ENCODE assay signal across 17 mouse cellular contexts in genomic region chr4:139822214-139823137, GRCm38 (mm10). TPM values are rescaled to one million over a fixed set of nuclear protein-coding genes. Genes with fewer than 3 reads are reported as not detected.
A peak's percentile ranks its signal among the peaks of the same experiment; 100 is the strongest.
DNase-seq lines count a peak whose midpoint lies in the region; ATAC-seq lines count a peak whose summit lies in the region.
"Had no signal": no experiment of that assay in that cellular context is flagged by ENCODE, and none has a peak within 500 bp of the region (broad histone marks: within the 10 kb centered on the region; RNA-seq: fewer than 3 reads in every experiment).

No protein-coding gene starts in this region.

- H3K27ac ChIP-seq in hindbrain, embryonic 14.5 days: peak overlapping the region; percentile 33; the same call in 1 of the 2 replicates
- H3K27ac ChIP-seq in midbrain, embryonic 14.5 days (replicated peaks; ENCODE audit: low read depth, low read length): peak overlapping the region; percentile 89
- H3K27ac ChIP-seq: layer of hippocampus, adult 2 months had no signal

- H3K4me2 ChIP-seq in hindbrain, embryonic 14.5 days (replicated peaks): peak overlapping the region; percentile 51
- H3K4me2 ChIP-seq in midbrain, embryonic 14.5 days (ENCODE audit: low read length): peak overlapping the region; percentile 59

- peak; percentile 17 for DNase-seq in embryo, embryonic 10 days (ENCODE audit: low spot score)
- no peak for DNase-seq in embryo, embryonic 11 days
- peak; percentile 58 for DNase-seq in embryo, embryonic 10.5 days (ENCODE audit: low spot score)
- no peak for DNase-seq in hindbrain, embryonic 14.5 days (ENCODE audit: low spot score)
- peak; percentile 47 for DNase-seq in midbrain, embryonic 14.5 days
- DNase-seq in left cerebral cortex, postnatal 36 days (ENCODE audit: low spot score in 2 of 2): no peak
- DNase-seq in testis, postnatal 14 days (ENCODE audit: low spot score): no peak
- no peak for DNase-seq in adrenal gland, postnatal 25 days
- DNase-seq: cerebellum, adult 9-10 months; gastrocnemius, postnatal 36 days; liver; thymus, postnatal 25 days had no signal

- ATAC-seq in hindbrain, embryonic 14.5 days (ENCODE audit: low FRiP score): no peak
- ATAC-seq in midbrain, embryonic 14.5 days (ENCODE audit: low FRiP score, low TSS enrichment): no peak
- ATAC-seq: intestine, embryonic 16.5 days; lung, postnatal 0 days had no signal

- peaks cover 9% of the 10 kb centered on the region; the same call in 1 of the 2 replicates for H3K4me1 ChIP-seq in hindbrain, embryonic 14.5 days (replicated peaks; ENCODE audit: control insufficient read depth, insufficient read depth, low read length)
- peaks cover 42% of the 10 kb centered on the region for H3K4me1 ChIP-seq in midbrain, embryonic 14.5 days (ENCODE audit: control insufficient read depth, insufficient read depth, low read length)

- H3K9ac ChIP-seq in hindbrain, embryonic 14.5 days: no peak overlapping the region; the same call in 1 of the 2 replicates
- peak overlapping the region; percentile 58 for H3K9ac ChIP-seq in midbrain, embryonic 14.5 days (replicated peaks; ENCODE audit: low read length)

- H3K4me3 ChIP-seq in hindbrain, embryonic 14.5 days (replicated peaks; ENCODE audit: low read length): peak overlapping the region; percentile 28; the same call in 1 of the 2 replicates
- peak overlapping the region; percentile 31 for H3K4me3 ChIP-seq in midbrain, embryonic 14.5 days (replicated peaks; ENCODE audit: low read depth, low read length)
- H3K4me3 ChIP-seq: layer of hippocampus, adult 2 months had no signal

- H3K36me3 ChIP-seq in hindbrain, embryonic 14.5 days (replicated peaks; ENCODE audit: control insufficient read depth, insufficient read depth): no peaks in the 10 kb centered on the region
- no peaks in the 10 kb centered on the region for H3K36me3 ChIP-seq in midbrain, embryonic 14.5 days (ENCODE audit: control insufficient read depth, insufficient read depth, low read length)

- intact Hi-C loops in left cerebral cortex, postnatal 36 days (cut with DNase I): no loop called here

- peaks cover 94% of the 10 kb centered on the region for H3K27me3 ChIP-seq in hindbrain, embryonic 14.5 days (ENCODE audit: control insufficient read depth, insufficient read depth, low read length)
- H3K27me3 ChIP-seq in midbrain, embryonic 14.5 days (ENCODE audit: control insufficient read depth, insufficient read depth, low read length): peaks cover 45% of the 10 kb centered on the region

- WGBS in hindbrain, embryonic 14.5 days: 2% methylated on average over 28 of the region's 28 CpGs
- WGBS in midbrain, embryonic 14.5 days: 1% methylated on average over 28 of the region's 28 CpGs

- no peaks in the 10 kb centered on the region for H3K9me3 ChIP-seq in hindbrain, embryonic 14.5 days (ENCODE audit: control insufficient read depth, low read length)
- H3K9me3 ChIP-seq in midbrain, embryonic 14.5 days (ENCODE audit: control insufficient read depth, low read length): no peaks in the 10 kb centered on the region

RNA-seq across cellular contexts. Expression of gene Pax7, which starts 10.9 kb away (rescaled TPM):
- polyA plus RNA-seq in hindbrain, embryonic 14.5 days (2014; fragmentation: Nextera tagmentation; extraction: Ambion mirVana): 0.24 and 0.61 TPM in 2 replicates
- polyA plus RNA-seq in midbrain, embryonic 14.5 days (2014; fragmentation: Nextera tagmentation; extraction: Ambion mirVana): 9.1 and 9.2 TPM in 2 replicates
- not detected for total RNA-seq in left cerebral cortex, postnatal 36 days (2021)
- total RNA-seq in adrenal gland, postnatal 25 days (2021): not detected in 2 replicates
- total RNA-seq: layer of hippocampus, adult 2 months; monocyte, adult 5-6 weeks had no signal
- polyA plus RNA-seq: heart, embryonic 16.5 days; intestine, embryonic 16.5 days; lung, postnatal 0 days had no signal

Comparison
In these comparisons a context has a peak if more than half of its experiments do, and no peak if none do; other contexts are left out.
1. DNase-seq: peak in embryo, embryonic 10 days (single experiment), embryo, embryonic 10.5 days (single experiment) and midbrain, embryonic 14.5 days (single experiment); none in embryo, embryonic 11 days (single experiment), hindbrain, embryonic 14.5 days (single experiment), left cerebral cortex, postnatal 36 days (0 of 2), testis, postnatal 14 days (single experiment) and adrenal gland, postnatal 25 days (single experiment).